ENCODE assay signal across 18 mouse cellular contexts in the genomic region with DNA sequence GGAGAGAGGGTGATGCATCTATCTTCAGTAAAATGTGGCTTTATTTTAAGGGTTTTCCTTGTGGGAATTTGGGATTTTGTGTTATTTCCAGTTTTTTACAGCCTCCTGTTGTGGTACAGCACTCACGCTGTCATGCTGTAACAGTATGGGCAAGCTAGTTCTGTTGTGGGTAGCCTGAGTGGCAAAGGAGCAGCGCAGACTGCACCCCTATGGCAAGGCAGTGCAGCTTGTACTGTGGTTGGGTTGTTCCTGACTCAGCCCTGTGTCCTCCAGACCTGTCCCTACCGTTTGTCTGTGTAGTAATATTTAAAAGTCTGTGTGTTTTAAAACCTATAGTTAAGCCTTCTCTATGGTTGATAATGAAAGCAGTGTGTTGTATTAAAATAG.
DNase-seq lines count a peak whose midpoint lies in the region; ATAC-seq and TF ChIP-seq lines count a peak whose summit lies in the region.
"Had no signal": no experiment of that assay in that cellular context is flagged by ENCODE, and none has a peak within 500 bp of the region (broad histone marks: within the 10 kb centered on the region; RNA-seq: fewer than 3 reads in every experiment).

No protein-coding gene starts in this region.

- peaks cover 31% of the 10 kb centered on the region for H3K36me3 ChIP-seq in forebrain, embryonic 13.5 days (ENCODE audit: poor library complexity, severe bottlenecking)
- peaks cover 16% of the 10 kb centered on the region for H3K36me3 ChIP-seq in hindbrain, embryonic 15.5 days
- peaks cover 3% of the 10 kb centered on the region; the same call in 1 of the 2 replicates for H3K36me3 ChIP-seq in midbrain, postnatal 0 days (ENCODE audit: insufficient read depth, low read length)
- peaks cover 4% of the 10 kb centered on the region; the same call in 1 of the 2 replicates for H3K36me3 ChIP-seq in kidney, adult 2 months (ENCODE audit: control insufficient read depth, insufficient read depth, low read length)

- no peak for TF ChIP-seq POLR2A in kidney, adult 2 months (IDR thresholded peaks at IDR 0.05; ENCODE audit: low read depth, low read length)

- 0 out of 2 replicates have a peak, but pooled peaks cover 3% of the 10 kb centered on the region for H3K9me3 ChIP-seq in forebrain, embryonic 13.5 days (replicated peaks)
- no peaks in the 10 kb centered on the region for H3K9me3 ChIP-seq in hindbrain, embryonic 15.5 days
- H3K9me3 ChIP-seq in midbrain, postnatal 0 days (ENCODE audit: low read length), result no peaks in the 10 kb centered on the region
- H3K9me3 ChIP-seq: embryonic facial prominence, embryonic 13.5 days; limb, embryonic 12.5 days had no signal

- H3K27ac ChIP-seq in forebrain, embryonic 13.5 days, result peak overlapping the region; percentile 88
- H3K27ac ChIP-seq in hindbrain, embryonic 15.5 days (replicated peaks), result peak overlapping the region; percentile 73
- peak overlapping the region; percentile 72 for H3K27ac ChIP-seq in midbrain, postnatal 0 days (ENCODE audit: low read depth, low read length)
- no peak overlapping the region for H3K27ac ChIP-seq in kidney, adult 2 months (ENCODE audit: insufficient read depth, low read depth, low read length)
- H3K27ac ChIP-seq: embryonic facial prominence, embryonic 13.5 days; limb, embryonic 12.5 days had no signal

- H3K4me2 ChIP-seq in forebrain, embryonic 13.5 days, result peak overlapping the region; percentile 40
- H3K4me2 ChIP-seq in hindbrain, embryonic 15.5 days, result peak overlapping the region; percentile 27
- no peak overlapping the region for H3K4me2 ChIP-seq in midbrain, postnatal 0 days (ENCODE audit: low read depth, low read length, poor library complexity, severe bottlenecking)
- H3K4me2 ChIP-seq: embryonic facial prominence, embryonic 13.5 days; limb, embryonic 12.5 days had no signal

- H3K4me1 ChIP-seq in forebrain, embryonic 13.5 days, result peaks cover 14% of the 10 kb centered on the region
- peaks cover 9% of the 10 kb centered on the region; the same call in 1 of the 2 replicates for H3K4me1 ChIP-seq in hindbrain, embryonic 15.5 days (replicated peaks)
- H3K4me1 ChIP-seq in midbrain, postnatal 0 days (ENCODE audit: insufficient read depth, low read length), result no peaks in the 10 kb centered on the region
- H3K4me1 ChIP-seq in kidney, adult 2 months (ENCODE audit: control insufficient read depth, insufficient read depth, low read length), result no peaks in the 10 kb centered on the region
- H3K4me1 ChIP-seq: embryonic facial prominence, embryonic 13.5 days; limb, embryonic 12.5 days had no signal

- DNase-seq in embryo, embryonic 10 days (ENCODE audit: low spot score), result peak; percentile 8
- no peak for DNase-seq in embryo, embryonic 11 days
- peak; percentile 5 for DNase-seq in midbrain, postnatal 0 days (ENCODE audit: low spot score)
- no peak for DNase-seq in urinary bladder, adult 2 months (ENCODE audit: low spot score)
- DNase-seq in kidney, adult 2 months, result no peak
- DNase-seq in embryo, embryonic 10.5 days (ENCODE audit: low spot score), result no peak
- DNase-seq: cerebellum, adult 9-11 months; gastrocnemius, postnatal 36 days; kidney, postnatal 14 days; layer of hippocampus, postnatal 36 days; lung, postnatal 4 days; thymus, postnatal 14 days had no signal

- 4% methylated on average over 3 of the region's 3 CpGs for WGBS in forebrain, embryonic 13.5 days
- 20% methylated on average over 3 of the region's 3 CpGs for WGBS in hindbrain, embryonic 15.5 days
- WGBS in midbrain, postnatal 0 days, result 13% methylated on average over 3 of the region's 3 CpGs
- WGBS in kidney, adult 2 months, result 92% methylated on average over 3 of the region's 3 CpGs

- peak; percentile 93 for ATAC-seq in forebrain, embryonic 13.5 days
- ATAC-seq in hindbrain, embryonic 15.5 days (ENCODE audit: low FRiP score, low read depth), result peak; percentile 94
- ATAC-seq in midbrain, postnatal 0 days (ENCODE audit: low FRiP score), result peak; percentile 85
- ATAC-seq: Patski had no signal

- TF ChIP-seq CTCF in midbrain, postnatal 0 days (IDR thresholded peaks at IDR 0.05), result no peak
- no peak for TF ChIP-seq CTCF in kidney, adult 2 months (conservative IDR thresholded peaks at IDR 0.05; ENCODE audit: insufficient read depth, insufficient read length, low read depth, low read length)

- H3K4me3 ChIP-seq in forebrain, embryonic 13.5 days, result no peak overlapping the region
- no peak overlapping the region for H3K4me3 ChIP-seq in hindbrain, embryonic 15.5 days
- H3K4me3 ChIP-seq in midbrain, postnatal 0 days (ENCODE audit: low read depth, low read length), result no peak overlapping the region
- no peak overlapping the region for H3K4me3 ChIP-seq in kidney, adult 2 months (ENCODE audit: insufficient read depth, low read depth, low read length)
- H3K4me3 ChIP-seq: embryonic facial prominence, embryonic 13.5 days; limb, embryonic 12.5 days; myocyte had no signal

- peak overlapping the region; percentile 35; the same call in 1 of the 2 replicates for H3K9ac ChIP-seq in forebrain, embryonic 13.5 days
- no peak overlapping the region for H3K9ac ChIP-seq in hindbrain, embryonic 15.5 days
- H3K9ac ChIP-seq in midbrain, postnatal 0 days (replicated peaks; ENCODE audit: low read length, poor library complexity, severe bottlenecking), result no peak overlapping the region
- H3K9ac ChIP-seq: embryonic facial prominence, embryonic 13.5 days; limb, embryonic 12.5 days had no signal

- no peaks in the 10 kb centered on the region for H3K27me3 ChIP-seq in forebrain, embryonic 13.5 days
- H3K27me3 ChIP-seq in hindbrain, embryonic 15.5 days, result no peaks in the 10 kb centered on the region
- no peaks in the 10 kb centered on the region for H3K27me3 ChIP-seq in midbrain, postnatal 0 days (ENCODE audit: insufficient read depth, low read length)
- no peaks in the 10 kb centered on the region for H3K27me3 ChIP-seq in kidney, adult 2 months (replicated peaks; ENCODE audit: control insufficient read depth, insufficient read depth, low read length)
- H3K27me3 ChIP-seq: embryonic facial prominence, embryonic 13.5 days; limb, embryonic 12.5 days; Patski had no signal

Comparison
In these comparisons a context has a peak if more than half of its experiments do, and no peak if none do; other contexts are left out.
1. DNase-seq: peak in embryo, embryonic 10 days (single experiment) and midbrain, postnatal 0 days (single experiment); none in embryo, embryonic 11 days (single experiment), urinary bladder, adult 2 months (single experiment), kidney, adult 2 months (single experiment) and embryo, embryonic 10.5 days (single experiment).
2. Peak in every context shown above with its lines, with median percentiles within 50 percentile points of each other: ATAC-seq.